Mouse (Mus musculus): ENCODE measurements around the gene Cope. TPM values are rescaled to one million over a fixed set of nuclear protein-coding genes. Genes with fewer than 3 reads are reported as not detected.
A peak's percentile ranks its signal among the peaks of the same experiment; 100 is the strongest.

Gene Cope
- polyA plus RNA-seq, 1 experiment = 236 TPM

- TF ChIP-seq POLR2AphosphoS2 (IDR thresholded peaks at IDR 0.05; ENCODE audit: insufficient read length, low read depth) (peak; percentile 77), TCF12 (IDR thresholded peaks at IDR 0.05; ENCODE audit: insufficient read depth, poor library complexity, severe bottlenecking) (no peak), SRF (IDR thresholded peaks at IDR 0.05; ENCODE audit: control insufficient read depth, insufficient read length, low read depth) (no peak), REST (IDR thresholded peaks at IDR 0.05; ENCODE audit: insufficient read depth, insufficient read length) (no peak), MAX (IDR thresholded peaks at IDR 0.05; ENCODE audit: low read depth) (no peak), MYOD1 (IDR thresholded peaks at IDR 0.05; ENCODE audit: control insufficient read depth in 1 of 3, insufficient read length in 2 of 3, low read depth in 2 of 3) (no peak), TCF3 (IDR thresholded peaks at IDR 0.05; ENCODE audit: insufficient read length, low read depth) (no peak), E2F4 (IDR thresholded peaks at IDR 0.05; ENCODE audit: insufficient read depth) (no peak), MYOG (IDR thresholded peaks at IDR 0.05; ENCODE audit: control insufficient read depth in 1 of 3, insufficient read depth in 1 of 3, insufficient read length in 2 of 3, low read depth in 2 of 3) (no peak), USF1 (IDR thresholded peaks at IDR 0.05; ENCODE audit: low read depth) (no peak), CEBPB (IDR thresholded peaks at IDR 0.05; ENCODE audit: insufficient read depth, poor library complexity, severe bottlenecking) (no peak), POLR2A (IDR thresholded peaks at IDR 0.05; ENCODE audit: insufficient read length, low read depth) (peak; percentile 89)
- peak within 1 kb of the TSS; percentile 90 for H3K4me2 ChIP-seq (ENCODE audit: low read depth)
- peaks cover 9% of the 10 kb centered on the region for H3K79me2 ChIP-seq (ENCODE audit: control insufficient read depth, insufficient read depth)
- H3K4me3 ChIP-seq = peak within 1 kb of the TSS; percentile 69
- no peaks in the 10 kb centered on the region for H3K27me3 ChIP-seq (ENCODE audit: control insufficient read depth, insufficient read depth, insufficient read length)
- H3ac ChIP-seq (ENCODE audit: control insufficient read depth, insufficient read length) = peak within 1 kb of the TSS; percentile 74
- peaks cover 7% of the 10 kb centered on the region for H3K36me3 ChIP-seq (ENCODE audit: control insufficient read depth, insufficient read depth)
Observed at GRCm38 (mm10) chr8:70282603-70283135, 19.6 kb upstream of the Cope start, which contains the start of gene Homer3. Gene Homer3, plus strand, starts transcription at chr8:70282827.

- TF ChIP-seq POLR2AphosphoS2 (IDR thresholded peaks at IDR 0.05; ENCODE audit: insufficient read length, low read depth) (no peak), TCF12 (IDR thresholded peaks at IDR 0.05; ENCODE audit: insufficient read depth, poor library complexity, severe bottlenecking) (no peak), POLR2A (IDR thresholded peaks at IDR 0.05; ENCODE audit: insufficient read length, low read depth) (no peak), USF1 (IDR thresholded peaks at IDR 0.05; ENCODE audit: low read depth) (no peak), MYOD1 (IDR thresholded peaks at IDR 0.05; ENCODE audit: control insufficient read depth in 1 of 3, insufficient read length in 2 of 3, low read depth in 2 of 3) (no peak), MYOG (IDR thresholded peaks at IDR 0.05; ENCODE audit: control insufficient read depth in 1 of 3, insufficient read depth in 1 of 3, insufficient read length in 2 of 3, low read depth in 2 of 3) (no peak), TCF3 (IDR thresholded peaks at IDR 0.05; ENCODE audit: insufficient read length, low read depth) (no peak), E2F4 (IDR thresholded peaks at IDR 0.05; ENCODE audit: insufficient read depth) (no peak), REST (IDR thresholded peaks at IDR 0.05; ENCODE audit: insufficient read depth, insufficient read length) (no peak), CEBPB (IDR thresholded peaks at IDR 0.05; ENCODE audit: insufficient read depth, poor library complexity, severe bottlenecking) (no peak), SRF (IDR thresholded peaks at IDR 0.05; ENCODE audit: control insufficient read depth, insufficient read length, low read depth) (no peak), MAX (IDR thresholded peaks at IDR 0.05; ENCODE audit: low read depth) (no peak)
- Histone ChIP-seq H3ac (ENCODE audit: control insufficient read depth, insufficient read length) (peak overlapping the region; percentile 74), H3K27me3 (ENCODE audit: control insufficient read depth, insufficient read depth, insufficient read length) (no peaks in the 10 kb centered on the region), H3K79me2 (ENCODE audit: control insufficient read depth, insufficient read depth) (peaks cover 9% of the 10 kb centered on the region), H3K36me3 (ENCODE audit: control insufficient read depth, insufficient read depth) (peaks cover 7% of the 10 kb centered on the region), H3K4me2 (ENCODE audit: low read depth) (peak overlapping the region; percentile 90), H3K4me3 (peak overlapping the region; percentile 69)
Observed at GRCm38 (mm10) chr8:70283136-70284077, 18.9 kb upstream of the Cope start.

DNA sequence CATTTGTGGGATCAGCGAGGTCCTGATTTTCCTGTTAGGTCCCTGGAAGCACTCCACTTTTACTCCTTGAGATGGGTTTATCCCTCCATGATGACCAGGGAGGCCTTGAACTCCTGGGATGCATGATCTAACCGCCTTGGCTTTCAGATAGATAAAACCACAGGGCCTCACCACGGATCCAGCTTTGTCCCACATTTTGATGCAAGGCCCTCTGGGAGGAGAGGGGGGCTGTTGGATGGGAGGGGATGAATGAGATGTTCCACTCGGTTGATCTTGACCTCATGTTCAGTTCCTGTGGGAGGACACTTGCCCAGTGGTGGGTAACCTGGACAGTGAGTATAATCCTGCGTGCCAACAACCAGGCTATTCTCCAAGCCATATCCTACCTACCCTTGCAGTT, 17.9 kb upstream of the Cope start:
- Histone ChIP-seq H3K27me3 (ENCODE audit: control insufficient read depth, insufficient read depth, insufficient read length) (no peaks in the 10 kb centered on the region), H3K36me3 (ENCODE audit: control insufficient read depth, insufficient read depth) (peaks cover 7% of the 10 kb centered on the region), H3K4me3 (peak overlapping the region; percentile 69), H3ac (ENCODE audit: control insufficient read depth, insufficient read length) (no peak overlapping the region), H3K4me2 (ENCODE audit: low read depth) (peak overlapping the region; percentile 15), H3K79me2 (ENCODE audit: control insufficient read depth, insufficient read depth) (peaks cover 9% of the 10 kb centered on the region)
- TF ChIP-seq REST (IDR thresholded peaks at IDR 0.05; ENCODE audit: insufficient read depth, insufficient read length) = no peak
- no peak for TF ChIP-seq POLR2AphosphoS2 (IDR thresholded peaks at IDR 0.05; ENCODE audit: insufficient read length, low read depth)
- TF ChIP-seq USF1 (IDR thresholded peaks at IDR 0.05; ENCODE audit: low read depth) = no peak
- no peak for TF ChIP-seq TCF12 (IDR thresholded peaks at IDR 0.05; ENCODE audit: insufficient read depth, poor library complexity, severe bottlenecking)

DNA sequence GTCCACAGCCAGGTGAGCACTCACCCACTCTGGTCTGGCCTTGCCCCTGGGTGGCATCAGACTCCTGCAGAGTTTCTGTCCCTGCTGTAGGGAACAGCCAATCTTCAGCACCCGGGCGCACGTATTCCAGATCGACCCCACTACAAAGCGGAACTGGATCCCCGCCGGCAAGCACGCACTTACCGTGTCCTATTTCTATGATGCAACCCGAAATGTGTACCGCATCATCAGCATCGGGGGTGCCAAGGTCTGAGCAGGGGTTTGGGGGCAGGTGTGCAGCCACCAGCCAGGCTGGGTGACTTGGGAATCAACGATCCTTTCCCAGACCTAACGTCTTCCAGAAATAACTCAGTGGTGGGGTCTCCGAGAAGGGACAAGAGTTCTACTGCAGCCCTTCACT, 17.0 kb upstream of the Cope start:
- Histone ChIP-seq H3ac (ENCODE audit: control insufficient read depth, insufficient read length) (no peak overlapping the region), H3K4me2 (ENCODE audit: low read depth) (no peak overlapping the region), H3K27me3 (ENCODE audit: control insufficient read depth, insufficient read depth, insufficient read length) (no peaks in the 10 kb centered on the region), H3K4me3 (no peak overlapping the region), H3K79me2 (ENCODE audit: control insufficient read depth, insufficient read depth) (peaks cover 9% of the 10 kb centered on the region), H3K36me3 (ENCODE audit: control insufficient read depth, insufficient read depth) (peaks cover 7% of the 10 kb centered on the region)
- TF ChIP-seq TCF3 (IDR thresholded peaks at IDR 0.05; ENCODE audit: insufficient read length, low read depth) (no peak), REST (IDR thresholded peaks at IDR 0.05; ENCODE audit: insufficient read depth, insufficient read length) (no peak), POLR2A (IDR thresholded peaks at IDR 0.05; ENCODE audit: insufficient read length, low read depth) (no peak), CEBPB (IDR thresholded peaks at IDR 0.05; ENCODE audit: insufficient read depth, poor library complexity, severe bottlenecking) (no peak), MYOG (IDR thresholded peaks at IDR 0.05; ENCODE audit: control insufficient read depth in 1 of 3, insufficient read depth in 1 of 3, insufficient read length in 2 of 3, low read depth in 2 of 3) (no peak), MYOD1 (IDR thresholded peaks at IDR 0.05; ENCODE audit: control insufficient read depth in 1 of 3, insufficient read length in 2 of 3, low read depth in 2 of 3) (no peak), POLR2AphosphoS2 (IDR thresholded peaks at IDR 0.05; ENCODE audit: insufficient read length, low read depth) (no peak), SRF (IDR thresholded peaks at IDR 0.05; ENCODE audit: control insufficient read depth, insufficient read length, low read depth) (no peak), USF1 (IDR thresholded peaks at IDR 0.05; ENCODE audit: low read depth) (no peak), E2F4 (IDR thresholded peaks at IDR 0.05; ENCODE audit: insufficient read depth) (no peak), TCF12 (IDR thresholded peaks at IDR 0.05; ENCODE audit: insufficient read depth, poor library complexity, severe bottlenecking) (no peak), MAX (IDR thresholded peaks at IDR 0.05; ENCODE audit: low read depth) (no peak)
